Mouse (Mus musculus): ENCODE results near the gene 4921504E06Rik.

GRCm38 (mm10) chr2:19601386-19601925, 47.7 kb upstream of the 4921504E06Rik start:
- TF ChIP-seq CTCF (IDR thresholded peaks at IDR 0.05; ENCODE audit: low read depth): no peak
- TF ChIP-seq EP300 (optimal IDR thresholded peaks at IDR 0.05): no peak

All from stomach, postnatal 0 days (tissue).